Mouse (Mus musculus) heart, embryonic 14.5 days (tissue): Measurements from ENCODE around the gene Cachd1. TPM values are rescaled to one million over a fixed set of nuclear protein-coding genes. Genes with fewer than 3 reads are reported as not detected.
A peak's percentile ranks its signal among the peaks of the same experiment; 100 is the strongest.

ENCODE experiments used
- ATAC-seq: fragments of 200-750 bp; cut with Nextera tagmentation; 2 replicates; pipeline ENCODE4 v1.8.0; 2017; ENCODE audit warnings: low read depth, moderate TSS enrichment; ENCODE audit not compliant: insufficient number of reproducible peaks, insufficient read depth, low FRiP score
- H3K27ac ChIP-seq, 2 experiments: fragments of 200-500 bp in 1 of 2; fragments of 300-500 bp in 1 of 2; sonication (generic) in 1 of 2; replicated peaks in 1 of 2; 2 replicates each; pipeline ENCODE4 v1.5.1; 2012 to 2014; ENCODE audit warnings: low read depth in 2 of 2, low read length in 2 of 2, control low read depth in 1 of 2, mild to moderate bottlenecking in 1 of 2, mixed read lengths in 1 of 2; ENCODE audit not compliant: control insufficient read depth in 1 of 2, insufficient read depth in 1 of 2
- H3K27me3 ChIP-seq: fragments of 300-500 bp; sonication (generic); 2 replicates; pipeline ENCODE4 v1.6.1; 2014; ENCODE audit warnings: mild to moderate bottlenecking, low read length, control low read depth; ENCODE audit not compliant: control insufficient read depth, insufficient read depth
- H3K36me3 ChIP-seq: fragments of 300-500 bp; sonication (generic); 2 replicates; pipeline ENCODE4 v1.6.1; 2014; ENCODE audit warnings: mild to moderate bottlenecking, control low read depth, low read length, mixed read lengths; ENCODE audit not compliant: control insufficient read depth, insufficient read depth
- H3K4me1 ChIP-seq, 2 experiments: fragments of 200-500 bp in 1 of 2; fragments of 300-500 bp in 1 of 2; sonication (generic) in 1 of 2; 2 replicates each; pipeline ENCODE4 v1.6.1; 2012 to 2014; ENCODE audit warnings: low read length in 2 of 2, control low read depth in 1 of 2, mixed read lengths in 1 of 2; ENCODE audit not compliant: control insufficient read depth in 2 of 2, insufficient read depth in 2 of 2
- H3K4me2 ChIP-seq: fragments of 300-500 bp; sonication (generic); 2 replicates; pipeline ENCODE4 v1.6.1; 2014; ENCODE audit warnings: mild to moderate bottlenecking, low read length
- H3K4me3 ChIP-seq, 2 experiments: fragments of 200-500 bp in 1 of 2; fragments of 300-500 bp in 1 of 2; sonication (generic) in 1 of 2; 2 replicates each; pipeline ENCODE4 v1.5.1; 2012 to 2014; ENCODE audit warnings: low read length in 2 of 2, mild to moderate bottlenecking in 2 of 2, control low read depth in 1 of 2, low read depth in 1 of 2, moderate library complexity in 1 of 2; ENCODE audit not compliant: control insufficient read depth in 1 of 2, insufficient read depth in 1 of 2
- H3K9ac ChIP-seq: fragments of 300-500 bp; sonication (generic); 2 replicates; pipeline ENCODE4 v1.6.1; 2014; ENCODE audit warnings: mild to moderate bottlenecking, low read length
- H3K9me3 ChIP-seq: fragments of 300-500 bp; sonication (generic); 2 replicates; pipeline ENCODE4 v1.6.1; 2016; ENCODE audit warnings: low read length, control low read depth; ENCODE audit not compliant: control insufficient read depth
- WGBS: fragments of 180-500 bp; shearing (Covaris S2); extraction: QIAGEN DNeasy Blood & Tissue Kit; methylation state at CpG from one replicate; pipeline ENCODE4 v1.1.7; 2014; 5-methylcytosine and 5-hydroxymethylcytosine counted together
- polyA plus RNA-seq: library from polyadenylated mRNA; unstranded; fragments of >200 nt; fragmentation: Nextera tagmentation; extraction: Ambion mirVana; gene quantifications from 2 replicates; pipeline ENCODE4 v1.2.1, GENCODE M21; 2014

Gene Cachd1
- polyA plus RNA-seq, 1 experiment from 2014 or later, result 9.2 TPM

- whole genome bisulfite sequencing, result 73% methylated on average over 5 of the region's 5 CpGs
- no peaks in the 10 kb centered on the region for H3K27me3 ChIP-seq
- H3K4me1 ChIP-seq, result peaks cover 0 to 4% of the 10 kb centered on the region in 2 experiments; a peak in 2 of 4 replicates
- H3K4me3 ChIP-seq, result no peak overlapping the region
- no peak overlapping the region for H3K4me2 ChIP-seq
- H3K9me3 ChIP-seq, result no peaks in the 10 kb centered on the region
- H3K27ac ChIP-seq, result no peak overlapping the region
- no peak overlapping the region for H3K9ac ChIP-seq
- ATAC-seq, result no peak
- H3K36me3 ChIP-seq, result no peaks in the 10 kb centered on the region
These were observed 289.9 kb downstream of the Cachd1 start for GRCm38 (mm10) chr4:101066401-101066800.

DNA sequence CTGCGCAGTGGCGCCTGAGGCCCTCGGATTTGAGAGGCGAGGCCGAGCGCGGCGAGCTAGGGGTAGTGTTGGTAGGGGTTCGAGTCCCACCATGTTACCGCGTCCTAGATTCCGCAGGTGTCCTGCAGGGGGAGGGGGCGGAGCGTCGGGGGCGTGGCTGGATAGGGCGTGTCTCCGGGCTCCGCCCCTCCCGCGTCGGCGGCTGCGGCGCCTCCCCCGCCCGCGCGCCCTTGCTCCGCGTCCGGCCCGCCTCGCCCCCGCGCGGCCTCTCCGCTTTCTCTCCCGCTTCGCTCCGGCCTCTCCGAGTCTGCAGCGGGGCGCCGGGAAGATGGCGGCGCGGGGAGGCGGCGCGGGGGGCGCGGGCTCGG, 292.3 kb downstream of the Cachd1 start, which contains the start of gene Raver2:
Gene Raver2 (plus strand): TSS at position 198 of the 368 bp plus-strand sequence.
- no peak within 1 kb of the TSS; a peak in 1 of 4 replicates for H3K27ac ChIP-seq
- peak within 1 kb of the TSS; percentile 51 to 72 for H3K4me3 ChIP-seq
- H3K27me3 ChIP-seq, result no peaks in the 10 kb centered on the region
- H3K9ac ChIP-seq, result peak within 1 kb of the TSS; percentile 76
- H3K9me3 ChIP-seq, result no peaks in the 10 kb centered on the region
- H3K4me2 ChIP-seq, result peak within 1 kb of the TSS; percentile 78
- peak; percentile 72 for ATAC-seq
- 2% methylated on average over 48 of the region's 54 CpGs for WGBS
- peaks cover 0 to 4% of the 10 kb centered on the region in 2 experiments; a peak in 2 of 4 replicates for H3K4me1 ChIP-seq
- no peaks in the 10 kb centered on the region for H3K36me3 ChIP-seq

GRCm38 (mm10) chr4:101069154-101069971, 292.9 kb downstream of the Cachd1 start:
- H3K4me2 ChIP-seq, result peak overlapping the region; percentile 78
- no peaks in the 10 kb centered on the region for H3K9me3 ChIP-seq
- H3K27ac ChIP-seq, result no peak overlapping the region; a peak in 1 of 4 replicates
- peak overlapping the region; percentile 51 to 72 for H3K4me3 ChIP-seq
- H3K27me3 ChIP-seq, result no peaks in the 10 kb centered on the region
- peak; percentile 54; the same call in 1 of the 2 replicates for ATAC-seq
- H3K9ac ChIP-seq, result peak overlapping the region; percentile 76
- peaks cover 0 to 4% of the 10 kb centered on the region in 2 experiments; a peak in 2 of 4 replicates for H3K4me1 ChIP-seq
- WGBS, result 2% methylated on average over 55 of the region's 55 CpGs
- no peaks in the 10 kb centered on the region for H3K36me3 ChIP-seq

DNA sequence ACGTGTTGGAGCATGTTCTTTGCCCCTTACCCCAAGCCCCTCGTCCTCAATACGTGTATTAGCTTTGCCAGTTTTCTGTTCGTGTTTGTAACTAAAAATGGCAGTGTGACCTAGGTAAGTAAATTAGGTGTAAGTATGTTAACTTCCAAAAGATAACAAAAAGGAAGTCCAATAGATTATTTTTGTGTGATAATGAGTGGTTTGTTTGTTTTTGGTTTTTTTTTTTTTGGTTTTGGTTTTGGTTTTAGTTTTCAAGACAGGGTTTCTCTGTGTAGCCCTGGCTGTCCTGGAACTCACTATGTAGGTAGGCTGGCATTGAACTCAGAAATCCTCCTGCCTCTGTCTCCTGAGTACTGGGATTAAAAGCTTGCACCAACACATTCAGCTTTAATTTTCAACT, 295.1 kb downstream of the Cachd1 start:
- Histone ChIP-seq H3K27ac (no peak overlapping the region), H3K4me2 (no peak overlapping the region), H3K36me3 (no peaks in the 10 kb centered on the region), H3K27me3 (no peaks in the 10 kb centered on the region), H3K9ac (no peak overlapping the region), H3K4me3 (no peak overlapping the region), H3K4me1 (peaks cover 0 to 4% of the 10 kb centered on the region in 2 experiments; a peak in 2 of 4 replicates), H3K9me3 (no peaks in the 10 kb centered on the region)
- 80% methylated on average over 4 of the region's 4 CpGs for WGBS
- no peak for ATAC-seq

DNA sequence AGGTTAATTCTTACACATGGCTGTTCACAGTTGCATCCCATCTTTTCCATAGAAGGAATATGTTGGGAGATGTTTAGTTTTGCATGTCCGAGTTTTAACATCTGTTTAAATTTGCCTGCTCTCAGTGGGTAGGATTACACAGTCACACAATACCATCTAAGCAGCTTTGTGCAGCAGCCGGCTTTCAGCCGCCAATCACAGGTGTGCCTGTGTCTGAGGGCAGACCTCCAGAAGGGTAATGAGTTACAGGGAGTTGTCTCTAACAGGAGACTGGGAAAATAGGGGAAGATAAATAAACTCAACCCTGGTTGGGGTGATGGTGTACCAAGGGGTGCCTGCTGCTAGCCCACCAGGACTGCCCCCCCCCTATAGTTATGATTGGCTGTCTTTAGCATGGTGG, 299.9 kb downstream of the Cachd1 start:
- H3K9me3 ChIP-seq, result no peaks in the 10 kb centered on the region
- no peak for ATAC-seq
- H3K4me1 ChIP-seq, result peaks cover 0 to 4% of the 10 kb centered on the region in 2 experiments; a peak in 1 of 4 replicates
- WGBS, result 60% methylated on average over 3 of the region's 3 CpGs
- no peaks in the 10 kb centered on the region for H3K27me3 ChIP-seq
- no peak overlapping the region for H3K9ac ChIP-seq
- H3K4me2 ChIP-seq, result no peak overlapping the region
- no peak overlapping the region for H3K27ac ChIP-seq
- no peaks in the 10 kb centered on the region for H3K36me3 ChIP-seq
- no peak overlapping the region for H3K4me3 ChIP-seq

Other genes starting within 250 kb of the Cachd1 start
- gene Gm10577, start 244.0 kb downstream of the Cachd1 start, polyA plus RNA-seq, result not detected in 2 replicates